8 mouse cellular contexts compared by ENCODE assay signal in the genomic region with DNA sequence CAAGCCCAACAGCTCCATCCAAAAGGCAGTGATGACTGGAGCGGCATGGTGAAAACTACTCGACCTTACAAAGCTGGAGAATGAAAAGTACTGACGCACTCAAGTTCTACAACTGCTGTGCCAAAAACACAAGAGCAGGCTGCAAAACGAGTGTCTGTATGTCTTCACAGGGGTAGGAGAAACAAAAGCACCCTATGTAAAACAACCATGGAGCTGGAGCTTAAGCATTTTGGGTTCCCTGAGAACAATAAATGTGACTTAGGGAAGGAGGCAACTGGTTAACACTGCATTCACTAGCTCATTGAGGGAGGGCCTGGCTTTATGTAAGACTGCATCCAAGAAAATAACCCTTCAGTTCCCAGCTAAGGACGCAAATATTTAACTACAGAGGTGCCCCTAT.
DNase-seq lines count a peak whose midpoint lies in the region; ATAC-seq and TF ChIP-seq lines count a peak whose summit lies in the region.

No protein-coding gene starts in this region.

- H3K9me3 ChIP-seq in lung, postnatal 0 days (ENCODE audit: low read length), result no peaks in the 10 kb centered on the region
- no peaks in the 10 kb centered on the region for H3K9me3 ChIP-seq in liver, embryonic 12.5 days (replicated peaks)
- H3K9me3 ChIP-seq in stomach, postnatal 0 days (ENCODE audit: control insufficient read depth, low read length), result no peaks in the 10 kb centered on the region

- H3K27me3 ChIP-seq in lung, postnatal 0 days (replicated peaks; ENCODE audit: insufficient read depth, low read length), result no peaks in the 10 kb centered on the region
- peaks cover 62% of the 10 kb centered on the region for H3K27me3 ChIP-seq in liver, embryonic 12.5 days (replicated peaks)
- H3K27me3 ChIP-seq in stomach, postnatal 0 days (ENCODE audit: control insufficient read depth, insufficient read depth, low read length), result no peaks in the 10 kb centered on the region

- TF ChIP-seq CTCF in lung, postnatal 0 days (IDR thresholded peaks at IDR 0.05), result no peak
- TF ChIP-seq CTCF in stomach, postnatal 0 days (IDR thresholded peaks at IDR 0.05; ENCODE audit: low read depth), result no peak

- TF ChIP-seq EP300 in lung, postnatal 0 days (IDR thresholded peaks at IDR 0.05), result no peak
- no peak for TF ChIP-seq EP300 in stomach, postnatal 0 days (optimal IDR thresholded peaks at IDR 0.05)

- peak overlapping the region; percentile 73 for H3K27ac ChIP-seq in lung, postnatal 0 days (ENCODE audit: low read length)
- H3K27ac ChIP-seq in liver, embryonic 12.5 days, result no peak overlapping the region
- no peak overlapping the region; the same call in 1 of the 2 replicates for H3K27ac ChIP-seq in stomach, postnatal 0 days (replicated peaks)

- peak; percentile 21 for DNase-seq in adrenal gland, adult 2 months
- DNase-seq in adrenal gland, postnatal 10 days, result no peak
- peak; percentile 53 for DNase-seq in lung, postnatal 0 days (ENCODE audit: low spot score)
- DNase-seq in lung, postnatal 4 days, result no peak
- no peak for DNase-seq in stomach, postnatal 0 days (ENCODE audit: low spot score)
- no peak for DNase-seq in spleen, adult 12 weeks (ENCODE audit: low spot score)
- DNase-seq in cerebellum, adult 18-20 months, result no peak

- ATAC-seq in lung, postnatal 0 days, result no peak
- no peak for ATAC-seq in liver, embryonic 12.5 days
- no peak for ATAC-seq in stomach, postnatal 0 days (ENCODE audit: low FRiP score, low TSS enrichment)

- 9% methylated on average over 5 of the region's 5 CpGs for WGBS in lung, postnatal 0 days
- WGBS in liver, embryonic 12.5 days (ENCODE audit: insufficient replicate concordance), result 44% methylated on average over 5 of the region's 5 CpGs
- 8% methylated on average over 5 of the region's 5 CpGs for WGBS in stomach, postnatal 0 days

- H3K4me1 ChIP-seq in lung, postnatal 0 days (ENCODE audit: insufficient read depth, low read depth, low read length), result no peaks in the 10 kb centered on the region; the same call in 1 of the 2 replicates
- H3K4me1 ChIP-seq in liver, embryonic 12.5 days, result peaks cover 29% of the 10 kb centered on the region
- no peaks in the 10 kb centered on the region; the same call in none of the 2 replicates for H3K4me1 ChIP-seq in stomach, postnatal 0 days (replicated peaks; ENCODE audit: control insufficient read depth, insufficient read depth)

- H3K4me2 ChIP-seq in lung, postnatal 0 days (replicated peaks; ENCODE audit: low read depth, low read length), result peak overlapping the region; percentile 66
- peak overlapping the region; percentile 41 for H3K4me2 ChIP-seq in liver, embryonic 12.5 days
- H3K4me2 ChIP-seq in stomach, postnatal 0 days (replicated peaks; ENCODE audit: low read depth), result peak overlapping the region; percentile 55

- peak overlapping the region; percentile 79 for H3K4me3 ChIP-seq in lung, postnatal 0 days (ENCODE audit: low read depth, low read length)
- H3K4me3 ChIP-seq in liver, embryonic 12.5 days, result peak overlapping the region; percentile 31
- peak overlapping the region; percentile 39 for H3K4me3 ChIP-seq in stomach, postnatal 0 days (ENCODE audit: low read depth, low read length)

- H3K36me3 ChIP-seq in lung, postnatal 0 days (ENCODE audit: insufficient read depth, low read length), result no peaks in the 10 kb centered on the region
- H3K36me3 ChIP-seq in liver, embryonic 12.5 days, result no peaks in the 10 kb centered on the region
- no peaks in the 10 kb centered on the region for H3K36me3 ChIP-seq in stomach, postnatal 0 days (ENCODE audit: control insufficient read depth, insufficient read depth, low read length)

- H3K9ac ChIP-seq in lung, postnatal 0 days (replicated peaks; ENCODE audit: low read depth), result peak overlapping the region; percentile 50
- no peak overlapping the region for H3K9ac ChIP-seq in liver, embryonic 12.5 days
- peak overlapping the region; percentile 41 for H3K9ac ChIP-seq in stomach, postnatal 0 days (ENCODE audit: low read length)

Comparison
In these comparisons a context has a peak if more than half of its experiments do, and no peak if none do; other contexts are left out.
1. DNase-seq: peak in adrenal gland, adult 2 months (single experiment) and lung, postnatal 0 days (single experiment); none in adrenal gland, postnatal 10 days (single experiment), lung, postnatal 4 days (0 of 2), stomach, postnatal 0 days (single experiment), spleen, adult 12 weeks (single experiment) and cerebellum, adult 18-20 months (0 of 2).
2. Peak in every context shown above with its lines, with median percentiles within 50 percentile points of each other: H3K4me2 ChIP-seq and H3K4me3 ChIP-seq.